Mouse (Mus musculus) brain, embryonic 14.5 days (tissue): ENCODE data around the gene Gpatch2l.

ENCODE experiments used
- CTCF ChIP-seq: fragments of 200-500 bp; IDR thresholded peaks from 2 replicates; pipeline ENCODE4 v1.5.1; 2012; ENCODE audit warnings: inconsistent platforms, mild to moderate bottlenecking, moderate library complexity, borderline replicate concordance; ENCODE audit not compliant: insufficient read depth, insufficient read length; ENCODE audit errors: extremely low read depth
- POLR2A ChIP-seq: fragments of 200-500 bp; IDR thresholded peaks from 2 replicates; pipeline ENCODE4 v1.6.1; 2012; ENCODE audit warnings: mild to moderate bottlenecking, inconsistent platforms, borderline replicate concordance; ENCODE audit not compliant: poor library complexity, insufficient read depth, insufficient read length, severe bottlenecking; ENCODE audit errors: extremely low read depth

GRCm38 (mm10) chr12:86324297-86324696 lies 82.6 kb downstream of the Gpatch2l start:
- TF ChIP-seq CTCF = no peak
- TF ChIP-seq POLR2A = no peak
